Mouse (Mus musculus) G1E (cell line): Measurements from ENCODE around the gene Abcg4. TPM values are rescaled to one million over a fixed set of nuclear protein-coding genes. Genes with fewer than 3 reads are reported as not detected.

Source experiments
- ATAC-seq: 2 replicates; pipeline ENCODE4 v1.8.0; 2016; ENCODE audit warnings: mild to moderate bottlenecking; ENCODE audit not compliant: insufficient number of reproducible peaks, poor library complexity, low FRiP score, severe bottlenecking; ENCODE audit errors: extremely low read depth
- DNase-seq: peaks from one replicate; pipeline ENCODE4 v3.0.0; 2012; ENCODE audit warnings: low spot score
- H3K27me3 ChIP-seq: 2 replicates; pipeline ENCODE4 v1.6.1; 2012; ENCODE audit warnings: mild to moderate bottlenecking, low read length, inconsistent platforms; ENCODE audit not compliant: insufficient read depth
- H3K36me3 ChIP-seq: replicated peaks from 2 replicates; pipeline ENCODE3; 2012; ENCODE audit warnings: mild to moderate bottlenecking, inconsistent platforms
- H3K4me1 ChIP-seq: 2 replicates; pipeline ENCODE4 v1.6.1; 2012; ENCODE audit warnings: low read depth, low read length, inconsistent platforms, mixed read lengths; ENCODE audit not compliant: insufficient read depth
- H3K4me3 ChIP-seq: 2 replicates; pipeline ENCODE4 v1.5.1; 2012; ENCODE audit warnings: low read depth, mild to moderate bottlenecking, inconsistent platforms, low read length, moderate library complexity, mixed read lengths
- H3K9me3 ChIP-seq: replicated peaks from 2 replicates; pipeline ENCODE4 v1.6.1; 2012; ENCODE audit warnings: inconsistent platforms
- CTCF ChIP-seq: IDR thresholded peaks from 2 replicates; pipeline ENCODE4 v1.5.1; 2012; ENCODE audit warnings: low read depth, low read length, inconsistent platforms, mixed read lengths
- GATA1 ChIP-seq: IDR thresholded peaks from 2 replicates; pipeline ENCODE4 v1.6.1; 2012; ENCODE audit warnings: borderline replicate concordance, low read length, inconsistent platforms, mixed read lengths
- GATA2 ChIP-seq: IDR thresholded peaks from 2 replicates; pipeline ENCODE4 v1.6.1; 2012; ENCODE audit warnings: low read depth, low read length, inconsistent platforms, borderline replicate concordance
- POLR2AphosphoS5 ChIP-seq: IDR thresholded peaks from 2 replicates; pipeline ENCODE4 v1.6.1; 2012; ENCODE audit warnings: low read depth, low read length, inconsistent platforms; ENCODE audit not compliant: insufficient replicate concordance
- TAL1 ChIP-seq: conservative IDR thresholded peaks from 2 replicates; pipeline ENCODE4 v1.6.1; 2012; ENCODE audit warnings: low read depth, low read length, inconsistent platforms, mixed read lengths
- polyA plus RNA-seq: library from polyadenylated mRNA; stranded (reverse); fragments of >175 nt; gene quantifications from 2 replicates; pipeline ENCODE4 v1.2.3, GENCODE M21; 2012
- total RNA-seq, 2 experiments: library from RNA; stranded (forward) in 1 of 2; stranded (reverse) in 1 of 2; fragments of 200-1000 nt in 1 of 2; fragments of >200 nt in 1 of 2; fragmentation: Nextera tagmentation in 1 of 2; gene quantifications; 2 replicates each; pipeline ENCODE4 v1.2.3; 2014 to 2017

Abcg4 gene
- total and polyA plus RNA-seq, 3 experiments, result 3.6 to 58.5 (median 20.3) TPM

- H3K4me1 ChIP-seq, result peaks cover 17% of the 10 kb centered on the region
- DNase-seq, result no peak
These were observed 40.5 kb downstream of the Abcg4 start for GRCm38 (mm10) chr9:44247907-44248306.

GRCm38 (mm10) chr9:44243621-44244020 is 44.8 kb downstream of the Abcg4 start:
- ATAC-seq (no peak), DNase-seq (no peak)
- Histone ChIP-seq H3K9me3 (no peaks in the 10 kb centered on the region), H3K4me3 (no peak overlapping the region), H3K4me1 (peaks cover 13% of the 10 kb centered on the region), H3K27me3 (peaks cover 60% of the 10 kb centered on the region), H3K36me3 (no peaks in the 10 kb centered on the region)
- TF ChIP-seq GATA2 (no peak), POLR2AphosphoS5 (no peak), CTCF (no peak), TAL1 (no peak), GATA1 (no peak)

More at GRCm38 (mm10) chr9:44247907-44248306, 40.5 kb downstream of the Abcg4 start:
- peaks cover 70% of the 10 kb centered on the region for H3K27me3 ChIP-seq
- no peak for TF ChIP-seq GATA1
- no peak for TF ChIP-seq TAL1
- H3K9me3 ChIP-seq, result no peaks in the 10 kb centered on the region
- ATAC-seq, result no peak
- H3K36me3 ChIP-seq, result no peaks in the 10 kb centered on the region
- no peak overlapping the region for H3K4me3 ChIP-seq

DNA sequence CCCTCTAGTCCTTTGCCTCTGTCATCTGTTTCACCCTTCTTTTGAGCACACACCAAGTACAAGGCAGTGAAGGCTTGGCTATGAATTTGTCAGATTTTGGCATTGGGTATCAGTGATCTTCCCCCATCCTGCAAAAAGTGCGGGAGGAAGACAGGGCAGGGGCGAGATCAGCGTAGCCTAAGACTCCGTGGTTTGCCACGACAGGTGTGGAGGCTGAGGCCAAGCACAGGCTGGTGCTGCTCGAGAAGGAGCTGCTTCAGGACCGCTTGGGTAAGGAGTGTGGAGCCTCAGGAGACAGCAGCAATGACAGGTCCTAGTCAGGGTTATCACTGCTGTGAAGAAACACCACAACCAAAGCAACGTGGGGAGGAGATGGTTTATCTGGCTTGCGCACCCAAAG is 47.0 kb downstream of the Abcg4 start:
- ATAC-seq (no peak), DNase-seq (no peak)
- Histone ChIP-seq H3K9me3 (no peaks in the 10 kb centered on the region), H3K4me1 (peaks cover 19% of the 10 kb centered on the region), H3K27me3 (peaks cover 40% of the 10 kb centered on the region), H3K4me3 (no peak overlapping the region), H3K36me3 (no peaks in the 10 kb centered on the region)
- TF ChIP-seq GATA1, result no peak
- TF ChIP-seq CTCF, result no peak
- no peak for TF ChIP-seq TAL1
- no peak for TF ChIP-seq GATA2

- H3K9me3 ChIP-seq, result no peaks in the 10 kb centered on the region
- ATAC-seq (no peak), DNase-seq (no peak)
- no peak for TF ChIP-seq CTCF
- no peak for TF ChIP-seq POLR2AphosphoS5
- TF ChIP-seq GATA1, result no peak
- TF ChIP-seq TAL1, result no peak
- no peak for TF ChIP-seq GATA2
- H3K27me3 ChIP-seq, result peaks cover 35% of the 10 kb centered on the region
- H3K4me3 ChIP-seq, result no peak overlapping the region
- H3K4me1 ChIP-seq, result peaks cover 21% of the 10 kb centered on the region
- H3K36me3 ChIP-seq, result no peaks in the 10 kb centered on the region
These were observed 47.5 kb downstream of the Abcg4 start for GRCm38 (mm10) chr9:44240911-44241310.

- TF ChIP-seq TAL1 (no peak), GATA1 (no peak), GATA2 (no peak), POLR2AphosphoS5 (no peak), CTCF (no peak)
- Histone ChIP-seq H3K4me1 (peaks cover 24% of the 10 kb centered on the region), H3K4me3 (no peak within 1 kb of the TSS), H3K36me3 (no peaks in the 10 kb centered on the region), H3K27me3 (peaks cover 31% of the 10 kb centered on the region), H3K9me3 (no peaks in the 10 kb centered on the region)
- DNase-seq (no peak), ATAC-seq (no peak)
These were observed 48.0 kb downstream of the Abcg4 start, which contains the start of gene Ccdc153 for GRCm38 (mm10) chr9:44240399-44240798. Gene Ccdc153, plus strand, starts transcription at chr9:44240676.

DNA sequence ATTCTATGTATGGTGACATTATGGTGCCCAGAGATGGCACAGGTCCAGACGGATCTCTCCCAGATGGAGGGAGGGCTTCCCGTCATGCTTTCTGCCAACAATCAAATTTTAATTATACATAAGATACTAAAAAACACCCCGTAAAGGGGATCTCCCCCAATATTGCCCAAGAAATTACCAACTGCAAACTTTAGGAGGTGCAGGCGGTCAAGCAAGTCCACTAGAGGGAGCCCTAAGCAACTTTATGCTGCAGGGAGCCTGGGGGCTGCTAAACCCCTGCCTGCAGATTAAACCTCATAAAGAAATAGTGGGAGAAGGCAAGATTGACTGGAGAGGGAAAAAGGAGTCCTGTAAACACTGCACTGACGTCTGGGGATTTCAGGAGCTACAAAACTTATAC is 49.0 kb downstream of the Abcg4 start:
- DNase-seq, result peak; percentile 43
- H3K4me3 ChIP-seq, result no peak overlapping the region
- no peaks in the 10 kb centered on the region for H3K9me3 ChIP-seq
- no peak for ATAC-seq
- H3K4me1 ChIP-seq, result peaks cover 25% of the 10 kb centered on the region
- TF ChIP-seq CTCF (peak; percentile 51; the same call in 1 of the 2 replicates), GATA2 (no peak), POLR2AphosphoS5 (no peak)
- peaks cover 31% of the 10 kb centered on the region for H3K27me3 ChIP-seq
- H3K36me3 ChIP-seq, result no peaks in the 10 kb centered on the region

- Histone ChIP-seq H3K9me3 (no peaks in the 10 kb centered on the region), H3K27me3 (peaks cover 31% of the 10 kb centered on the region), H3K4me1 (peaks cover 26% of the 10 kb centered on the region), H3K36me3 (no peaks in the 10 kb centered on the region), H3K4me3 (no peak overlapping the region)
- no peak for DNase-seq
- no peak for ATAC-seq
- TF ChIP-seq GATA2 (no peak), POLR2AphosphoS5 (no peak), GATA1 (no peak), TAL1 (no peak), CTCF (no peak)
These were observed 49.8 kb downstream of the Abcg4 start for GRCm38 (mm10) chr9:44238501-44239190.
